Mouse (Mus musculus) right cerebral cortex, adult 2 months (tissue): ENCODE measurements at regions not wholly inside any gene's neighbourhood (a gene's known extent, or its start where the extent isn't known, plus 50 kb on each side); places are given as distances from the start of the nearest gene placed in this dataset.

Experiments used
- DNase-seq, 2 experiments: peaks; one replicate each; pipeline ENCODE4 v3.0.0; 2021 to 2022; ENCODE audit warnings: low spot score in 2 of 2

- no peak for DNase-seq
Observed at GRCm38 (mm10) chr13:59228059-59228830, 356.8 kb downstream of the Agtpbp1 start.

- DNase-seq: no peak
Observed at GRCm38 (mm10) chr13:59227523-59228058, 357.4 kb downstream of the Agtpbp1 start.

- DNase-seq: no peak
Observed at GRCm38 (mm10) chr13:59220587-59220986, 364.4 kb downstream of the Agtpbp1 start.

GRCm38 (mm10) chr13:59220156-59220555 lies 364.9 kb downstream of the Agtpbp1 start:
- DNase-seq: no peak

GRCm38 (mm10) chr13:59216686-59217298 lies 368.2 kb downstream of the Agtpbp1 start:
- DNase-seq: no peak

- peak; percentile 69 to 78 for DNase-seq
Observed at GRCm38 (mm10) chr13:59212296-59212701, 372.7 kb downstream of the Agtpbp1 start.

GRCm38 (mm10) chr13:59210828-59211227 lies 374.2 kb downstream of the Agtpbp1 start:
- no peak for DNase-seq

GRCm38 (mm10) chr13:59206186-59206585 lies 378.8 kb downstream of the Agtpbp1 start:
- no peak for DNase-seq

- DNase-seq: no peak
Observed at GRCm38 (mm10) chr13:59204506-59204905, 380.5 kb downstream of the Agtpbp1 start.

GRCm38 (mm10) chr13:59196311-59196710 lies 388.7 kb downstream of the Agtpbp1 start:
- no peak for DNase-seq

GRCm38 (mm10) chr13:59188431-59188830 lies 382.1 kb downstream of the Ntrk2 start:
- DNase-seq: no peak
